Mouse (Mus musculus): ENCODE data around the gene Ppih.
A peak's percentile ranks its signal among the peaks of the same experiment; 100 is the strongest.

The Ppih gene

GRCm38 (mm10) chr4:119320131-119320830 is at the start of gene Ppih:
Gene Ppih, minus strand, starts transcription at chr4:119320546.
- DNase-seq (ENCODE audit: low spot score), result peak; percentile 91

- DNase-seq (ENCODE audit: low spot score), result no peak
These were observed 49.1 kb upstream of the Ppih start for GRCm38 (mm10) chr4:119369460-119369859.

GRCm38 (mm10) chr4:119366758-119367526 is 46.6 kb upstream of the Ppih start:
- no peak for DNase-seq (ENCODE audit: low spot score)

- no peak for DNase-seq (ENCODE audit: low spot score)
These were observed 41.9 kb upstream of the Ppih start for GRCm38 (mm10) chr4:119362231-119362630.

GRCm38 (mm10) chr4:119359196-119359971 is 39.0 kb upstream of the Ppih start:
- DNase-seq (ENCODE audit: low spot score), result no peak

- no peak for DNase-seq (ENCODE audit: low spot score)
These were observed 25.2 kb upstream of the Ppih start for GRCm38 (mm10) chr4:119345508-119345907.

- no peak for DNase-seq (ENCODE audit: low spot score)
These were observed 18.6 kb upstream of the Ppih start for GRCm38 (mm10) chr4:119338861-119339361.

- DNase-seq (ENCODE audit: low spot score), result no peak
These were observed 18.1 kb upstream of the Ppih start for GRCm38 (mm10) chr4:119338422-119338821.

- DNase-seq (ENCODE audit: low spot score), result no peak
These were observed 13.1 kb upstream of the Ppih start for GRCm38 (mm10) chr4:119333487-119333886.

- DNase-seq (ENCODE audit: low spot score), result no peak
These were observed 677 bp upstream of the Ppih start for GRCm38 (mm10) chr4:119320896-119321550.

GRCm38 (mm10) chr4:119313756-119314155 is 6.6 kb downstream of the Ppih start:
- DNase-seq (ENCODE audit: low spot score), result no peak

GRCm38 (mm10) chr4:119305418-119305817 is 14.9 kb downstream of the Ppih start:
- DNase-seq (ENCODE audit: low spot score), result no peak

GRCm38 (mm10) chr4:119303291-119303690 is 17.1 kb downstream of the Ppih start:
- DNase-seq (ENCODE audit: low spot score), result no peak

- DNase-seq (ENCODE audit: low spot score), result no peak
These were observed 18.6 kb downstream of the Ppih start for GRCm38 (mm10) chr4:119301777-119302176.

GRCm38 (mm10) chr4:119300761-119301160 is 19.6 kb downstream of the Ppih start:
- no peak for DNase-seq (ENCODE audit: low spot score)

GRCm38 (mm10) chr4:119297361-119297760 is 23.0 kb downstream of the Ppih start:
- no peak for DNase-seq (ENCODE audit: low spot score)

GRCm38 (mm10) chr4:119295134-119295453 is 25.3 kb downstream of the Ppih start:
- no peak for DNase-seq (ENCODE audit: low spot score)

GRCm38 (mm10) chr4:119294415-119295133 is 25.8 kb downstream of the Ppih start, which contains the start of gene Ybx1:
Gene Ybx1, minus strand, starts transcription at chr4:119294604.
- DNase-seq (ENCODE audit: low spot score), result peak; percentile 99

- no peak for DNase-seq (ENCODE audit: low spot score)
These were observed 26.6 kb downstream of the Ppih start for GRCm38 (mm10) chr4:119293574-119294258.

- DNase-seq (ENCODE audit: low spot score), result no peak
These were observed 27.4 kb downstream of the Ppih start for GRCm38 (mm10) chr4:119292771-119293573.

Data from left cerebral cortex, adult 11 months (tissue).